Mouse (Mus musculus) G1E (cell line): ENCODE measurements around the gene Mfsd14a. TPM values are rescaled to one million over a fixed set of nuclear protein-coding genes. Genes with fewer than 3 reads are reported as not detected.

Source experiments
- ATAC-seq: 2 replicates; pipeline ENCODE4 v1.8.0; 2016; ENCODE audit warnings: mild to moderate bottlenecking; ENCODE audit not compliant: insufficient number of reproducible peaks, poor library complexity, low FRiP score, severe bottlenecking; ENCODE audit errors: extremely low read depth
- DNase-seq: peaks from one replicate; pipeline ENCODE4 v3.0.0; 2012; ENCODE audit warnings: low spot score
- H3K27me3 ChIP-seq: 2 replicates; pipeline ENCODE4 v1.6.1; 2012; ENCODE audit warnings: mild to moderate bottlenecking, low read length, inconsistent platforms; ENCODE audit not compliant: insufficient read depth
- H3K36me3 ChIP-seq: replicated peaks from 2 replicates; pipeline ENCODE3; 2012; ENCODE audit warnings: mild to moderate bottlenecking, inconsistent platforms
- H3K4me1 ChIP-seq: 2 replicates; pipeline ENCODE4 v1.6.1; 2012; ENCODE audit warnings: low read depth, low read length, inconsistent platforms, mixed read lengths; ENCODE audit not compliant: insufficient read depth
- H3K4me3 ChIP-seq: 2 replicates; pipeline ENCODE4 v1.5.1; 2012; ENCODE audit warnings: low read depth, mild to moderate bottlenecking, inconsistent platforms, low read length, moderate library complexity, mixed read lengths
- H3K9me3 ChIP-seq: replicated peaks from 2 replicates; pipeline ENCODE4 v1.6.1; 2012; ENCODE audit warnings: inconsistent platforms
- CTCF ChIP-seq: IDR thresholded peaks from 2 replicates; pipeline ENCODE4 v1.5.1; 2012; ENCODE audit warnings: low read depth, low read length, inconsistent platforms, mixed read lengths
- GATA1 ChIP-seq: IDR thresholded peaks from 2 replicates; pipeline ENCODE4 v1.6.1; 2012; ENCODE audit warnings: borderline replicate concordance, low read length, inconsistent platforms, mixed read lengths
- GATA2 ChIP-seq: IDR thresholded peaks from 2 replicates; pipeline ENCODE4 v1.6.1; 2012; ENCODE audit warnings: low read depth, low read length, inconsistent platforms, borderline replicate concordance
- POLR2AphosphoS5 ChIP-seq: IDR thresholded peaks from 2 replicates; pipeline ENCODE4 v1.6.1; 2012; ENCODE audit warnings: low read depth, low read length, inconsistent platforms; ENCODE audit not compliant: insufficient replicate concordance
- TAL1 ChIP-seq: conservative IDR thresholded peaks from 2 replicates; pipeline ENCODE4 v1.6.1; 2012; ENCODE audit warnings: low read depth, low read length, inconsistent platforms, mixed read lengths
- polyA plus RNA-seq: library from polyadenylated mRNA; stranded (reverse); fragments of >175 nt; gene quantifications from 2 replicates; pipeline ENCODE4 v1.2.3, GENCODE M21; 2012
- total RNA-seq, 2 experiments: library from RNA; stranded (forward) in 1 of 2; stranded (reverse) in 1 of 2; fragments of 200-1000 nt in 1 of 2; fragments of >200 nt in 1 of 2; fragmentation: Nextera tagmentation in 1 of 2; gene quantifications; 2 replicates each; pipeline ENCODE4 v1.2.3; 2014 to 2017

Mfsd14a gene
- total and polyA plus RNA-seq, 3 experiments, result 15.0 to 86.5 (median 73.6) TPM

DNA sequence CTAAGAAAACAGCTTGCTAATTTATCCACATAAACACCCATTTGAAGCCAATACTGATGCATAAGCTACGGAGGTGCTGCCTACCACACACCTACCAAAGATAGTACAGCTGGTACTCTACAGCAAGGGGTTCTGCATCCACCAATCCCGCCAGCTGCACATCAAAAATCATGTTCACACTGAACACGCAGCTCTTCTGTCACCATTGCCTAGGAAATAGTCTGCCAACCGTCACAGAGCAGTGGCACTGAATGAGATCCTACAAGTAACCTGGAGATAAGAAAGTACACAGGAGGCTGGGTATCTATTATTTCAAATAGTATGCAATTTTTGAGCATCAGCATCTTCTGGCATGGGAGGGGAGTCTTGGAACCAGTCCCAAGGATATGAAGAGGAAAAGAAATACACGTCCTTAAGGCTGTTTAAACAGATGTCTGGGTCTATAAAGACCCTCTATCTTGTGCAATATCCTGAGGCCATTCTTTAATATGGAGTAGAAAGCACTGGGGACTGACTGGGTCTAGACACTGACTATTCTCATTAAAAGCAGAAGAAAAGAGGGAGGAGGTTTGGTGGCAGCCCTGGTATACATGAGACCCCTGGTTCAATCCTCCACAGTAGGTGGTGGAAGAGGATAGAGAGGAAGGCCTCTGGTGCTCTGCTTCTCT, 9.1 kb downstream of the Mfsd14a start:
- no peak for ATAC-seq
- H3K36me3 ChIP-seq, result peaks cover 61% of the 10 kb centered on the region
- no peaks in the 10 kb centered on the region for H3K27me3 ChIP-seq
- TF ChIP-seq POLR2AphosphoS5, result no peak
- TF ChIP-seq CTCF, result no peak
- no peak for TF ChIP-seq GATA2
- no peak for TF ChIP-seq TAL1
- TF ChIP-seq GATA1, result no peak
- H3K4me3 ChIP-seq, result no peak overlapping the region
- H3K4me1 ChIP-seq, result peaks cover 48% of the 10 kb centered on the region
- no peaks in the 10 kb centered on the region for H3K9me3 ChIP-seq
- no peak for DNase-seq

DNA sequence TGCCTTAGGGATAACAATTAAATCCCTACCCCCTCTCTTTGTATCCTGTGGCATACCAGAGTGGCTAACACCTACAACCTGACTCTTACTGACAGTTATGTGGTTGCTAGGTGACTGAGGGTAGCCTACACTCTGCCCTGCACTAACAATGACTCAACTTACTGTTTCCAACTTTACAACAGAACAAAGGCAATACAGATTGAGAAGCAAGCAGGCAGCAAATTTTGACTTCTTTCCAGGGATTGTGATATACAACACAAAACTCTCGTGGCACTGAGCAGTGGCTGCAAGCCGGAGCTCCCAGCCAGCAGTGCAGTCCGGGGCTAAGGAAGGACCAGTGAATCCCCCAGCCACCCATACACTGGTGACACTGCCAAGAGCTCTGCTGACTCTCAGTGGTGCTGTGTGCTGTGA, 10.4 kb downstream of the Mfsd14a start:
- Histone ChIP-seq H3K27me3 (no peaks in the 10 kb centered on the region), H3K4me3 (no peak overlapping the region), H3K9me3 (no peaks in the 10 kb centered on the region), H3K4me1 (peaks cover 36% of the 10 kb centered on the region), H3K36me3 (peaks cover 64% of the 10 kb centered on the region)
- no peak for TF ChIP-seq TAL1
- no peak; the same call in 1 of the 2 replicates for ATAC-seq
- no peak for DNase-seq

GRCm38 (mm10) chr3:116650698-116651097, 11.8 kb downstream of the Mfsd14a start:
- Histone ChIP-seq H3K27me3 (no peaks in the 10 kb centered on the region), H3K9me3 (no peaks in the 10 kb centered on the region), H3K4me3 (no peak overlapping the region), H3K4me1 (peaks cover 28% of the 10 kb centered on the region), H3K36me3 (peaks cover 73% of the 10 kb centered on the region)
- DNase-seq (no peak), ATAC-seq (no peak)
- TF ChIP-seq GATA1 (no peak), TAL1 (no peak), GATA2 (no peak), CTCF (no peak), POLR2AphosphoS5 (no peak)

DNA sequence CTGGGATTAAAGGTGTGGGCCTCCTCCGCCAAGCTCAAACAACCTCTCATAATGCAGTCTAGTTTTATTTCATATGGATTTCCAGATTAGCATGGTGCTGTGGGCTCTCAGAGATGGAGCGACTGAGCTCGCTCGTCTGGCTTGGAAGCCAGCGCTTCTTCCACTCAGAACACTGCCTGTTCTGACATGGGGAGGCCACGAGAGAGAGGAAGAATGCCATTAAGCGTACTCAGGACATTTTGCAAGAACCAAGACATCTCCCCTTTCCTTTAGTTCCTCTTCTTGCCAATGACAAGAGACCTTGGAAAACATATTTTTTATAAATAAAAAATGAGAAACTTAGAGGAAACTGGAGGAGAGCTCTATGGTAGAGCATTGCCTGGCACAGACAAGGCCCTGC, 13.7 kb downstream of the Mfsd14a start:
- no peak for ATAC-seq
- DNase-seq, result no peak
- Histone ChIP-seq H3K4me3 (no peak overlapping the region), H3K9me3 (no peaks in the 10 kb centered on the region), H3K27me3 (no peaks in the 10 kb centered on the region), H3K36me3 (peaks cover 85% of the 10 kb centered on the region), H3K4me1 (peaks cover 18% of the 10 kb centered on the region)
- TF ChIP-seq GATA1 (no peak), CTCF (no peak), GATA2 (no peak), TAL1 (no peak), POLR2AphosphoS5 (no peak)

GRCm38 (mm10) chr3:116646387-116646786, 16.1 kb downstream of the Mfsd14a start:
- H3K4me3 ChIP-seq, result no peak overlapping the region
- no peak for TF ChIP-seq POLR2AphosphoS5
- TF ChIP-seq GATA1, result no peak
- TF ChIP-seq TAL1, result no peak
- TF ChIP-seq GATA2, result no peak
- no peak for TF ChIP-seq CTCF
- H3K9me3 ChIP-seq, result no peaks in the 10 kb centered on the region
- H3K27me3 ChIP-seq, result no peaks in the 10 kb centered on the region
- H3K4me1 ChIP-seq, result peaks cover 26% of the 10 kb centered on the region
- ATAC-seq, result no peak
- DNase-seq, result no peak
- peaks cover 85% of the 10 kb centered on the region for H3K36me3 ChIP-seq

- ATAC-seq (no peak), DNase-seq (no peak)
- H3K27me3 ChIP-seq, result no peaks in the 10 kb centered on the region
- H3K36me3 ChIP-seq, result peaks cover 92% of the 10 kb centered on the region
- H3K4me3 ChIP-seq, result no peak overlapping the region
- no peak for TF ChIP-seq CTCF
- no peak for TF ChIP-seq GATA2
- no peak for TF ChIP-seq GATA1
- TF ChIP-seq TAL1, result no peak
- TF ChIP-seq POLR2AphosphoS5, result no peak
- H3K9me3 ChIP-seq, result no peaks in the 10 kb centered on the region
- H3K4me1 ChIP-seq, result peaks cover 24% of the 10 kb centered on the region
Observed at GRCm38 (mm10) chr3:116642373-116642772, 20.1 kb downstream of the Mfsd14a start.
